Mouse (Mus musculus): Measurements from ENCODE around the gene Slc25a43.

DNA sequence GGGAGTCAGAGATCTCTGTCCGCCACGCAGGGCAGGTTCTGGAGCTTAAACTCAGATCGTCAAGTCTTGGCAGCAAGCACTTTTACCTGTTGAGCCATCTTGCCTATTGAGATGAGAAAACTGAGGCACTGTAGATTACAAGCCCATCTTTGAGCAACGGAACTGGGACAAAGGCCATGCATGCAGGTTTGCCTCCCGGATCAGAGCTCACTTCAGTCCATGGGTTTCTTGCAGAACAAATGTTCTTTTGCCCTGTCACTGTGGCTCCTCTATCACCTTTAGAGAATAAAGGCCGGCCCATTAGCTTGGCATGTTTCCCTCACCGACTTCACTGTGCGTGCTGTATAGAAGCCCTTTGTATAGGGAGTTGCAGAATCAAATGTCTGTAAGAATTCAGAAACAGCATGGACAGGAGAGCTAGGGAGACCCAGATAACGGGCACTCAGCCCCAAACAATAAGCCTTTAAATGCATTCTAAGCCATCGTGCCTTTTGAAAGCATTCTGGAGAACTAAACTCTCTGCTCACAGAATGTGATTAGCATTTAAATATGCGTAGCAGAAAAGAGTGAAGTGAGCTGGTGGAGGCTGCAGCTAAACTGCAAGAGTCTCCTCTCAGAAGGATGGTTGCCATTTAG lies 20.0 kb downstream of the Slc25a43 start:
- no peak for TF ChIP-seq CTCF (conservative IDR thresholded peaks at IDR 0.05; ENCODE audit: low read length)
- TF ChIP-seq POU5F1 (IDR thresholded peaks at IDR 0.05; ENCODE audit: borderline replicate concordance, low read length) = no peak
- peak; percentile 20; the same call in 1 of the 2 replicates for TF ChIP-seq NANOG (IDR thresholded peaks at IDR 0.05; ENCODE audit: borderline replicate concordance, low read length)
